Mouse (Mus musculus) heart, postnatal 0 days (tissue): Measurements from ENCODE around the gene Ccdc87. TPM values are rescaled to one million over a fixed set of nuclear protein-coding genes. Genes with fewer than 3 reads are reported as not detected.

Source experiments
- ATAC-seq: fragments of 200-750 bp; cut with Nextera tagmentation; 2 replicates; pipeline ENCODE4 v1.8.0; 2017; ENCODE audit warnings: low read depth, moderate number of reproducible peaks, moderate library complexity; ENCODE audit not compliant: insufficient read depth
- DNase-seq: peaks from one replicate; pipeline ENCODE4 v3.0.0-alpha.2; 2016; ENCODE audit warnings: low spot score
- H3K27ac ChIP-seq: fragments of 300-500 bp; sonication (generic); 2 replicates; pipeline ENCODE4 v1.5.1; 2014; ENCODE audit warnings: low read depth, mild to moderate bottlenecking
- H3K27me3 ChIP-seq: fragments of 300-500 bp; sonication (generic); 2 replicates; pipeline ENCODE4 v1.6.1; 2014; ENCODE audit warnings: low read length, mixed read lengths; ENCODE audit not compliant: control insufficient read depth, insufficient read depth
- H3K36me3 ChIP-seq: fragments of 300-500 bp; sonication (generic); replicated peaks from 2 replicates; pipeline ENCODE4 v1.6.1; 2014; ENCODE audit warnings: low read length, mixed read lengths; ENCODE audit not compliant: control insufficient read depth, insufficient read depth
- H3K4me1 ChIP-seq: fragments of 300-500 bp; sonication (generic); 2 replicates; pipeline ENCODE4 v1.6.1; 2014; ENCODE audit warnings: antibody characterized with exemption; ENCODE audit not compliant: control insufficient read depth, insufficient read depth
- H3K4me2 ChIP-seq: fragments of 300-500 bp; sonication (generic); 2 replicates; pipeline ENCODE4 v1.6.1; 2014; ENCODE audit warnings: low read depth, mild to moderate bottlenecking, low read length, moderate library complexity
- H3K4me3 ChIP-seq: fragments of 300-500 bp; sonication (generic); 2 replicates; pipeline ENCODE4 v1.5.1; 2014; ENCODE audit warnings: low read depth, low read length
- H3K9ac ChIP-seq: fragments of 300-500 bp; sonication (generic); replicated peaks from 2 replicates; pipeline ENCODE4 v1.6.1; 2014; ENCODE audit warnings: low read depth, low read length, mixed read lengths
- H3K9me3 ChIP-seq: fragments of 300-500 bp; sonication (generic); replicated peaks from 2 replicates; pipeline ENCODE4 v1.6.1; 2016; ENCODE audit warnings: low read length; ENCODE audit not compliant: control insufficient read depth
- CTCF ChIP-seq: IDR thresholded peaks from 2 replicates; pipeline ENCODE4 v1.5.1; 2016; ENCODE audit warnings: antibody characterized with exemption, control low read depth, low read depth
- EP300 ChIP-seq: IDR thresholded peaks from 2 replicates; pipeline ENCODE4 v1.6.1; 2016; ENCODE audit warnings: antibody characterized with exemption, low read depth
- WGBS: fragments of 180-500 bp; shearing (Covaris S2); extraction: QIAGEN DNeasy Blood & Tissue Kit; methylation state at CpG from one replicate; pipeline ENCODE4 v1.1.7; 2014; 5-methylcytosine and 5-hydroxymethylcytosine counted together
- polyA plus RNA-seq: library from polyadenylated mRNA; unstranded; fragments of >200 nt; fragmentation: Nextera tagmentation; extraction: Ambion mirVana; gene quantifications from 2 replicates; pipeline ENCODE4 v1.2.1, GENCODE M21; 2015
- total RNA-seq: library from RNA; depleted of rRNA; stranded (reverse); fragments of >200 nt; gene quantifications from 2 replicates; pipeline ENCODE4 v1.2.3, GENCODE M21; 2014; ENCODE audit warnings: low replicate concordance

Gene Ccdc87
- total and polyA plus RNA-seq, 2 experiments from 2014 or later: 0.08 TPM; not detected in 1

- no peaks in the 10 kb centered on the region for H3K9me3 ChIP-seq
- WGBS: 90% methylated on average over 5 of the region's 5 CpGs
- H3K9ac ChIP-seq: no peak overlapping the region
- H3K4me2 ChIP-seq: no peak overlapping the region
- H3K27ac ChIP-seq: no peak overlapping the region
- no peak for TF ChIP-seq EP300
- no peak for TF ChIP-seq CTCF
- ATAC-seq (no peak), DNase-seq (no peak)
- H3K4me1 ChIP-seq: peaks cover 12% of the 10 kb centered on the region
- no peak overlapping the region for H3K4me3 ChIP-seq
- H3K36me3 ChIP-seq: peaks cover 66% of the 10 kb centered on the region
- H3K27me3 ChIP-seq: no peaks in the 10 kb centered on the region
These were observed 40.1 kb upstream of the Ccdc87 start for GRCm38 (mm10) chr19:4799083-4799482.

GRCm38 (mm10) chr19:4802691-4803091 lies 36.5 kb upstream of the Ccdc87 start:
- Histone ChIP-seq H3K4me2 (no peak overlapping the region), H3K27me3 (no peaks in the 10 kb centered on the region), H3K4me3 (no peak overlapping the region), H3K9ac (no peak overlapping the region), H3K9me3 (no peaks in the 10 kb centered on the region), H3K4me1 (peaks cover 6% of the 10 kb centered on the region), H3K36me3 (peaks cover 58% of the 10 kb centered on the region), H3K27ac (no peak overlapping the region)
- TF ChIP-seq EP300 (no peak), CTCF (no peak)
- 93% methylated on average over 7 of the region's 7 CpGs for WGBS
- ATAC-seq (no peak), DNase-seq (no peak)

DNA sequence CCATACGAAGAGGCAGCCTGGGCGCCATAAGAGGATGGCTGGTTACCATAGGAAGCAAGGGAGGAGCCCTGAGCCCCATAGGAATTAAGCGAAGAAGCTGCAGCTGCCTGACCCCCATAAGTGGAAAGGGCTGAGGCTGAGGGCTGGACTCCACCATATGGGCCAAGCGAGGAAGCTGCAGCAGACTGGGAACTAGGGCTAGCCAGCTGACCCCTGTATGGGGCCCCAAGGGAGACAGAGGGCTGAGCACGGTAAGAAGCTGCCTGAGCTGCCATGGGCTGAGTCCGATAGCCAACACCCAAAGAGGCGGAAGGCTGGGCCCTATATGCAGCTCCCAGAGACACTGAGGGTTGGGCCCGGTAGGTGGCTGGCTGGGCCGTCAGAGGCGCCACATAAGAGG lies 35.9 kb upstream of the Ccdc87 start:
- WGBS: 85% methylated on average over 10 of the region's 10 CpGs
- Histone ChIP-seq H3K4me2 (no peak overlapping the region), H3K4me1 (peaks cover 6% of the 10 kb centered on the region), H3K9ac (no peak overlapping the region), H3K9me3 (no peaks in the 10 kb centered on the region), H3K4me3 (no peak overlapping the region), H3K36me3 (peaks cover 54% of the 10 kb centered on the region), H3K27me3 (no peaks in the 10 kb centered on the region), H3K27ac (no peak overlapping the region)
- ATAC-seq (no peak), DNase-seq (no peak)
- TF ChIP-seq EP300 (no peak), CTCF (no peak)

DNA sequence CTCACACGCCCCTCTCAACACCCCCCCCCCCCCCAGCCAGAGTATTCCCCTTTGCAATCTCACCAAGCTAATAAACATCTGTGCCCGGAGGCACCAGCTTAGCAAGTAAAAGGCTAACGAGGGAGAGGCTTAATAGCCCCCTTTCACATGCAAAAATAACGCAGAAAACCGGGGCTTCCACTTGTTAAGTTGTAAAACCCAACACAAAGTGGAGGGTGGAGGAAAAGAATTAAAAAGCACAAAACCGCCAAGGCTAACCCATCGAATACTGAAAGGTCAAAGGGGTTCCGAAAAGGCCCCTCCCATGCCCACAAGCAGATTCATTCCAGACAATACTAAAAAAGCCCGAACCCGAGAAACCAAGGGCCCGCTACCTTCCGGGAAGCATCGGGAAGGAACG lies 28.9 kb upstream of the Ccdc87 start:
- H3K9me3 ChIP-seq: no peaks in the 10 kb centered on the region
- TF ChIP-seq EP300 (no peak), CTCF (no peak)
- peak overlapping the region; percentile 77 for H3K4me3 ChIP-seq
- peak overlapping the region; percentile 93 for H3K27ac ChIP-seq
- DNase-seq (no peak), ATAC-seq (no peak)
- peaks cover 18% of the 10 kb centered on the region for H3K4me1 ChIP-seq
- H3K9ac ChIP-seq: peak overlapping the region; percentile 70
- H3K27me3 ChIP-seq: no peaks in the 10 kb centered on the region
- under 1% methylated on average over 14 of the region's 14 CpGs for WGBS
- peak overlapping the region; percentile 99 for H3K4me2 ChIP-seq
- no peaks in the 10 kb centered on the region for H3K36me3 ChIP-seq

DNA sequence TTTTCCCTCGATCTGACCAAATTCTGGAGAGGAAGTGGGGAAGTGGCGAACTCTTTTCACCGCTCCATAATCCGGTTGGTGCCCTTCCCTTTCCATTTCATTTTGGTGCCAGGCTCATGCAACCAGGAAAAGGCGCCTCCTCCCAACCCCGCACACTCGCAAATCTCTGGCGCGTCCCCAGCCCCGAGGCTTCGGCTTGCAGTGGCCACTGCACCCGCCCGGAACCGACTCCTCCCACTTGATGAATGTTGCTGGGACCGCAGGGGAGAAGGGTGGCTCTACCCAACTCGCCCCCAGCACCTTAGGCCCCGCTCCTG lies 28.5 kb upstream of the Ccdc87 start:
- peak overlapping the region; percentile 77 for H3K4me3 ChIP-seq
- no peak for ATAC-seq
- no peaks in the 10 kb centered on the region for H3K9me3 ChIP-seq
- H3K36me3 ChIP-seq: no peaks in the 10 kb centered on the region
- WGBS: 0% methylated on average over 17 of the region's 17 CpGs
- no peaks in the 10 kb centered on the region for H3K27me3 ChIP-seq
- DNase-seq: no peak
- H3K9ac ChIP-seq: peak overlapping the region; percentile 70
- TF ChIP-seq EP300 (no peak), CTCF (no peak)
- H3K27ac ChIP-seq: peak overlapping the region; percentile 93
- H3K4me2 ChIP-seq: peak overlapping the region; percentile 99
- peaks cover 18% of the 10 kb centered on the region; the same call in 1 of the 2 replicates for H3K4me1 ChIP-seq
